Mouse (Mus musculus) adipocyte (in vitro differentiated cells): ENCODE results near the gene Plpp6.
"Not testable (repeated sequence)": the region's sequence is repeated elsewhere in the genome, so short reads cannot be mapped to it uniquely, and the experiment has no call there.

Experiments used
- DNase-seq: peaks from one replicate; pipeline ENCODE4 v3.0.0-alpha.2; 2016; ENCODE audit warnings: low spot score

The Plpp6 gene

GRCm38 (mm10) chr19:28989515-28989914, 25.8 kb downstream of the Plpp6 start:
- no peak for DNase-seq

- peak; percentile 96 for DNase-seq
These were observed 26.4 kb downstream of the Plpp6 start, which contains the start of gene Cdc37l1 for GRCm38 (mm10) chr19:28990194-28990589. Cdc37l1 (plus strand) TSS chr19:28990352.

- DNase-seq = peak; percentile 49
These were observed 27.0 kb downstream of the Plpp6 start for GRCm38 (mm10) chr19:28990590-28991221.

- peak; percentile 29 for DNase-seq
These were observed 27.6 kb downstream of the Plpp6 start for GRCm38 (mm10) chr19:28991391-28991790.

GRCm38 (mm10) chr19:28994870-28995269, 31.1 kb downstream of the Plpp6 start:
- DNase-seq = no peak

GRCm38 (mm10) chr19:28995366-28995765, 31.6 kb downstream of the Plpp6 start:
- no peak for DNase-seq

GRCm38 (mm10) chr19:28997976-28998630, 34.4 kb downstream of the Plpp6 start:
- DNase-seq = no peak

GRCm38 (mm10) chr19:29000321-29000720, 36.6 kb downstream of the Plpp6 start:
- not testable (repeated sequence) for DNase-seq

- no peak for DNase-seq
These were observed 44.4 kb downstream of the Plpp6 start for GRCm38 (mm10) chr19:29008069-29008706.

GRCm38 (mm10) chr19:29009046-29009445, 45.3 kb downstream of the Plpp6 start:
- no peak for DNase-seq

- DNase-seq = peak; percentile 78
These were observed 47.7 kb downstream of the Plpp6 start for GRCm38 (mm10) chr19:29011355-29011990.

- peak; percentile 78 for DNase-seq
These were observed 50.8 kb downstream of the Plpp6 start for GRCm38 (mm10) chr19:29014466-29015055.

- DNase-seq = peak; percentile 43
These were observed 51.9 kb downstream of the Plpp6 start for GRCm38 (mm10) chr19:29015410-29016203.

GRCm38 (mm10) chr19:29016204-29016765, 52.5 kb downstream of the Plpp6 start:
- DNase-seq = peak; percentile 41
